Mouse (Mus musculus) macrophage (primary cell): ENCODE measurements around the gene Pkn1. TPM values are rescaled to one million over a fixed set of nuclear protein-coding genes. Genes with fewer than 3 reads are reported as not detected.

Experiments used
- H3K27ac ChIP-seq: fragments of 350-480 bp; formaldehyde crosslinking; 2 replicates; pipeline ENCODE4 v1.9.0; 2021
- H3K36me3 ChIP-seq: fragments of 350-480 bp; formaldehyde crosslinking; 2 replicates; pipeline ENCODE4 v1.9.0; 2021; ENCODE audit errors: inconsistent target
- H3K4me3 ChIP-seq: fragments of 350-480 bp; formaldehyde crosslinking; 2 replicates; pipeline ENCODE4 v1.9.0; 2021; ENCODE audit errors: inconsistent target
- H3K79me2 ChIP-seq: fragments of 350-480 bp; formaldehyde crosslinking; 2 replicates; pipeline ENCODE4 v1.9.0; 2021; ENCODE audit errors: inconsistent target
- WGBS: methylation state at CpG from one replicate; pipeline ENCODE4 v1.1.7; 2026; ENCODE audit warnings: inconsistent platforms; ENCODE audit not compliant: missing documents; 5-methylcytosine and 5-hydroxymethylcytosine counted together
- polyA plus RNA-seq: library from polyadenylated mRNA; stranded (reverse); fragments of 250-400 nt; gene quantifications from 3 replicates; pipeline ENCODE4 v1.2.4, GENCODE M21; 2018; ENCODE audit warnings: inconsistent platforms

The Pkn1 gene
- polyA plus RNA-seq, 1 experiment from 2014 or later: 109 TPM

GRCm38 (mm10) chr8:83625676-83626299 lies 73.2 kb downstream of the Pkn1 start:
- no peaks in the 10 kb centered on the region for H3K36me3 ChIP-seq
- H3K4me3 ChIP-seq: no peak overlapping the region
- 55% methylated on average over 6 of the region's 6 CpGs for WGBS
- no peak overlapping the region for H3K27ac ChIP-seq
- H3K79me2 ChIP-seq: no peaks in the 10 kb centered on the region

- Histone ChIP-seq H3K4me3 (no peak overlapping the region), H3K36me3 (no peaks in the 10 kb centered on the region), H3K79me2 (no peaks in the 10 kb centered on the region), H3K27ac (no peak overlapping the region)
- 31% methylated on average over 3 of the region's 3 CpGs for WGBS
Observed at GRCm38 (mm10) chr8:83624739-83625138, 74.2 kb downstream of the Pkn1 start.

- no peaks in the 10 kb centered on the region for H3K79me2 ChIP-seq
- no peak overlapping the region for H3K4me3 ChIP-seq
- no peak overlapping the region for H3K27ac ChIP-seq
- H3K36me3 ChIP-seq: no peaks in the 10 kb centered on the region
- WGBS: 92% methylated on average over 7 of the region's 7 CpGs
Observed at GRCm38 (mm10) chr8:83623549-83623948, 75.4 kb downstream of the Pkn1 start.

GRCm38 (mm10) chr8:83622389-83622989 lies 76.5 kb downstream of the Pkn1 start:
- Histone ChIP-seq H3K27ac (no peak overlapping the region), H3K79me2 (no peaks in the 10 kb centered on the region), H3K4me3 (no peak overlapping the region), H3K36me3 (no peaks in the 10 kb centered on the region)
- 11% methylated on average over 21 of the region's 23 CpGs for WGBS

GRCm38 (mm10) chr8:83621691-83622388 lies 77.1 kb downstream of the Pkn1 start:
- Histone ChIP-seq H3K36me3 (no peaks in the 10 kb centered on the region), H3K4me3 (no peak overlapping the region), H3K27ac (no peak overlapping the region), H3K79me2 (no peaks in the 10 kb centered on the region)
- 59% methylated on average over 15 of the region's 15 CpGs for WGBS

DNA sequence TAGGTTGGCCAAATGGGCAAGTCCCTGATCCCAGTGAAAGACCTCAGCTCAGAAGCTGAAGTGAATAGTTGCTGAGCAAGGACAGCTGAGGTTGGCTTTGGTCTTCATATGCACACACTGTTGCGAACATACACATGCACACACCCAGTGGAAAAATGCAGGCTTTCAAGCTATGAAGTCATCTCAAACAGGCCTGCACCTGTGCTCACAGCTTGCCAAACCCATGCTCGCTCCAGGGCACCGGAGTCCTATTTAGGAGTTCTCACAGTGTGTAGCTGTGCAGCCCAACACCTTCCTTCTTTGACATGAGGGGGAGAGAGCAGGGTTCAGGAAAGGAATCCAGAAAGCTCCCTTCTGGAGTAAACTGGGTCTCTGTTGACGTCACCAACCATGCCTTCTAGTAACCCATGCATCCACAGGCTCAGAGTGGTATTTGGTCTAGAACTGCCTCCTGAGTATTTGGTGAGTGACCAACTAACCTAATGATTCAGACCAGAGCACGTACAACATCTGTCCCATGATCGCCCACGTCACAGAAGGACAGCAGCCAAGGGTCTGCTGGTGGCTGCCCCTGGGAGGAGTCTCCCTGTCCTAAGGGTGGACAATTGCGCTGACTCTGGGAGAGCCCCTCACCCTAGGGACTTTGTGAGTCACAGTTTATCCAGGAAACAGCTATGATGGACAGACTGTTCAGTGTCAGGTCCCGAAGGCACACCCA lies 79.3 kb downstream of the Pkn1 start:
- Histone ChIP-seq H3K4me3 (no peak overlapping the region), H3K79me2 (no peaks in the 10 kb centered on the region), H3K36me3 (no peaks in the 10 kb centered on the region), H3K27ac (no peak overlapping the region)
- WGBS: 96% methylated on average over 9 of the region's 9 CpGs

DNA sequence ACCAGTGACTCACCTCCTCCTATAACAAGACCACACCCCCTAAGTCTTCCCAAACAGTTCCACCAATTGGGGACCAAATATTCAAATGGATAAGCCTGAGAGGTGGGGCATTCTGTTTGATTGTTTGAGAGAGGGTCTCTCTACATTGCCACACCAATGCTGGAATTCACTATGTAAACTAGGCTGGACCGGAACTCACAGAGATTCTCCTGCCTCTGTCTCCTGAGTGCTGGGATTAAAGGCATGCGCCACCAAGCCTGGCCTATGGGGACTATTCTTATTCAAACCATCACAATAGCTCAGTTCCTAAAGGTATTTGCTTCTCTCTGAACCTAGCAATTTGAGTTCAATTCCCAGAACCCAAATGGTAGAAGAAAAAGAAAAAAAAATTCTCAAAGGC lies 80.4 kb downstream of the Pkn1 start:
- H3K27ac ChIP-seq: no peak overlapping the region
- H3K79me2 ChIP-seq: no peaks in the 10 kb centered on the region
- no peaks in the 10 kb centered on the region for H3K36me3 ChIP-seq
- H3K4me3 ChIP-seq: no peak overlapping the region
- 100% methylated on average over 2 of the region's 2 CpGs for WGBS

DNA sequence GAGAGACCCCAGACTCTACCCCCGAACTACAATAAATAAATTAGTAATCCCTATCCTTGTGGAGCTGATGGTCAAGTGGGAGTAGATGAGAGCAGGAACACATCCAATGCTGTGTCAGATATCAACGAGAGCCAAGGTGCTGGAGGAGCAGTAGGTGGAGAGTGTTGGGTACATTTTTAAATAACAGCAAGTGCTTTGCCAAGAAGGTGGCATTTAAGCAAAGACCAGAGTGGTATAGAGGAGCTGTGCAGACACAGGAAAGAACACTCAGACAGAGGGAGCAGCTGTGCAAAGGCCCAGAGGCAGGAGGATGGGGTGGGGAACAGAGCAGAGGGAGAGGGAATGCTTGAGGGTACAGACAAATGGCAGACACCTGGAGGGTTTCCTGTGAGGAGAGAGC lies 81.9 kb downstream of the Pkn1 start:
- Histone ChIP-seq H3K36me3 (peaks cover 10% of the 10 kb centered on the region), H3K79me2 (no peaks in the 10 kb centered on the region), H3K4me3 (no peak overlapping the region), H3K27ac (no peak overlapping the region)
- WGBS: 96% methylated on average over 2 of the region's 2 CpGs

- H3K36me3 ChIP-seq: peaks cover 15% of the 10 kb centered on the region
- no peak overlapping the region for H3K4me3 ChIP-seq
- no peaks in the 10 kb centered on the region for H3K79me2 ChIP-seq
- no peak overlapping the region for H3K27ac ChIP-seq
Observed at GRCm38 (mm10) chr8:83616625-83617024, 82.4 kb downstream of the Pkn1 start.

Other genes with a start within 250 kb of the Pkn1 start
- 44.9 to 115 TPM (median 73.0 TPM) in 3 replicates for gene Scoc, start 240.8 kb downstream of the Pkn1 start, polyA plus RNA-seq
- gene Olfr370, start 163.4 kb downstream of the Pkn1 start, polyA plus RNA-seq: not detected in 3 replicates
- gene Ndufb7, start 132.5 kb downstream of the Pkn1 start, polyA plus RNA-seq: 83.2 to 159 TPM (median 130 TPM) in 3 replicates
- gene Tecr, start 91.2 kb downstream of the Pkn1 start, polyA plus RNA-seq: 128 to 166 TPM (median 160 TPM) in 3 replicates
- gene Dnajb1, start 91.0 kb downstream of the Pkn1 start, polyA plus RNA-seq: 13.5 to 19.5 TPM (median 18.1 TPM) in 3 replicates
- 61.6 to 92.5 TPM (median 64.4 TPM) in 3 replicates for gene Gipc1, start 46.5 kb downstream of the Pkn1 start, polyA plus RNA-seq
- gene Ptger1, start 32.5 kb downstream of the Pkn1 start, polyA plus RNA-seq: 0.59 to 8.8 TPM (median 1.3 TPM) in 3 replicates
- 12.5 to 63.9 TPM (median 26.0 TPM) in 3 replicates for gene Ddx39, start 16.0 kb upstream of the Pkn1 start, polyA plus RNA-seq
- 33.0 to 180 TPM (median 147 TPM) in 3 replicates for gene Adgre5, start 42.1 kb upstream of the Pkn1 start, polyA plus RNA-seq
- 0.04 to 0.09 TPM (median 0.05 TPM) in 3 replicates for gene Adgrl1, start 200.9 kb upstream of the Pkn1 start, polyA plus RNA-seq